Mouse (Mus musculus): ENCODE measurements at regions not wholly inside any gene's neighbourhood (a gene's known extent, or its start where the extent isn't known, plus 50 kb on each side); places are given as distances from the start of the nearest gene placed in this dataset.
"Not testable (repeated sequence)": the region's sequence is repeated elsewhere in the genome, so short reads cannot be mapped to it uniquely, and the experiment has no call there.

DNA sequence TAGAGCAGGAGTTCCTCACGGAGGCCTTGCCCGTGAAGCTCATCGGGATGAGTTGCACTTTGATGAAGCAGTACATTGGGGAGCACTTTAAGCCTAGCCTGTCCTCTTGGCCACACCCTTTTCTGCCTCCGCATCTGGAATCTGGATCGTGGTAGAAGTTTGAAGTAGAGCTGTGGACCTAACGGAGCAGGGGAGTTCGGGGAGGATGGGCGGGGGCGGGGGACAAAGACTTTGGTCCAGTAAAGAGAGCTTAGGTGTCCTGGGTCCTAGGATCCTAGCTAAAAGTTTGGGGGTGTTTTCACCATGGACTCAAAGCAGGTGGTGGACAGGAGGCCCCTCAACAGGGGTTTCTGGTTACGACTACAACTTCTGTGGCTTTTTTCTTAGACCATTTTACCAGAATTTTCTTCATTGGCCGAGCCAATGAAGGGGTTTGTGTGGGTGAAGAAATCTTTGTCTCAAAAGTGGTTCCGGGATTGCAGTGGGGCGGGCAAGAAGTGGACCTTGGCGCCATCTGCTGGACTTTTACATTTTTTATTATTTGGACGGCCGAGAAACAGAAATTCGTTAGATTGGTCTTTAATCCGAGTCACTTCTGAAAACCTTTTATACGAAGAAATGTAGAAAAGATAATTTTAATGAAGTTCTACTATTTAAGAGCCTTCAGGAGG is 114.7 kb downstream of the Ero1lb start:
- not testable (repeated sequence) for H3K27ac ChIP-seq; H3K9ac ChIP-seq (replicated peaks; ENCODE audit: low read length); H3K4me1 ChIP-seq (ENCODE audit: insufficient read depth, low read length); H3K4me3 ChIP-seq (ENCODE audit: low read length); H3K9me3 ChIP-seq (ENCODE audit: low read length); H3K36me3 ChIP-seq (ENCODE audit: insufficient read depth, low read length); H3K27me3 ChIP-seq (ENCODE audit: insufficient read depth, low read length)
- peak; percentile 58 for TF ChIP-seq CTCF (IDR thresholded peaks at IDR 0.05; ENCODE audit: low read depth)
- H3K4me2 ChIP-seq (ENCODE audit: low read depth, low read length) = peak overlapping the region; percentile 43; the same call in 1 of the 2 replicates
- WGBS = 11% methylated on average over 19 of the region's 19 CpGs
- DNase-seq (ENCODE audit: low spot score) = peak; percentile 66
- peak; percentile 72 for ATAC-seq

DNA sequence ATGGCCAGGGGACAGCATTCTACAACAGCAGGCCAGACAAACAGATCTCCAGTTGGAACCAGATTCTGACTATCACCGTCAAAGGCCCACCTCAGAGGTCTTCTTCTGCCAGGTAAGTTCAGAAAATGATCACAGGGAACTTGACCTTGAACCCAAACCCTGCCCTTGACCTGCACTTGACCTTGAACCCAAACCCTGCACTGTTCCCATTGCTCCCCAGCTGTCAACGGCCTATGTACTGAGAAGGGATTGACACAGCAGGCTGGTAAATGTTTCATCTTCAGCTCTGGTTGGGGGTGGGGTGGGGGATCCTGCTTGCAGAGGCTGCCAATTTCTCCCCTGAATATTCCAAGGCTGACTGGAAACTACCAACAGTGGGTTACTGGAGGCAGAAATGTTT is 111.7 kb downstream of the Ero1lb start:
- TF ChIP-seq CTCF (IDR thresholded peaks at IDR 0.05; ENCODE audit: low read depth) = no peak
- DNase-seq (ENCODE audit: low spot score) (no peak), ATAC-seq (no peak)
- no peak overlapping the region for H3K4me2 ChIP-seq (ENCODE audit: low read depth, low read length)
- H3K27me3 ChIP-seq (ENCODE audit: insufficient read depth, low read length) = no peaks in the 10 kb centered on the region
- no peak overlapping the region for H3K4me3 ChIP-seq (ENCODE audit: low read length)
- H3K9ac ChIP-seq (replicated peaks; ENCODE audit: low read length) = no peak overlapping the region
- H3K27ac ChIP-seq = no peak overlapping the region
- no peaks in the 10 kb centered on the region for H3K4me1 ChIP-seq (ENCODE audit: insufficient read depth, low read length)
- 88% methylated on average over 2 of the region's 2 CpGs for WGBS
- H3K9me3 ChIP-seq (ENCODE audit: low read length) = no peaks in the 10 kb centered on the region
- no peaks in the 10 kb centered on the region for H3K36me3 ChIP-seq (ENCODE audit: insufficient read depth, low read length)

DNA sequence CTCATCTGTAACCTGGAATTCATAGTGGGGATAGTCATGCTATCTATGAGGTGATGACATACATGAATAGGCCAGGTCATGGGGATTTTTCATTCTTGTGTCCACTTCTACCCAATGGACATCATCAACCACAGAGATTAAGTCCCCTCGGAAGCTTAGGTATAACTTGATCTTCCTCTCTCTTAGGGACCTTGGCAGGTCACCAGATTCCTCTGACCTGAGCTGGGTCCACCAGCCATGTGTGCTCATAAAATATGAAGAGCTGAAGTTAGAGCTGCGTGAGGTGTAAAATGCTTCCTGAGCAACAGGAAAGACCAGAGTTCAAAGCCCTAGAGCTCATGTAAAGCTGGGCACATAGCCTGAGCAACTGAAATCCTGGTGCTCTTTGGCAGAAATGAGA is 105.3 kb downstream of the Ero1lb start:
- H3K4me1 ChIP-seq (ENCODE audit: insufficient read depth, low read length); H3K9me3 ChIP-seq (ENCODE audit: low read length); ATAC-seq; H3K9ac ChIP-seq (replicated peaks; ENCODE audit: low read length); H3K4me3 ChIP-seq (ENCODE audit: low read length); DNase-seq (ENCODE audit: low spot score); H3K36me3 ChIP-seq (ENCODE audit: insufficient read depth, low read length); H3K27ac ChIP-seq; H3K4me2 ChIP-seq (ENCODE audit: low read depth, low read length); H3K27me3 ChIP-seq (ENCODE audit: insufficient read depth, low read length): not testable (repeated sequence)
- WGBS = 93% methylated on average over 2 of the region's 2 CpGs

DNA sequence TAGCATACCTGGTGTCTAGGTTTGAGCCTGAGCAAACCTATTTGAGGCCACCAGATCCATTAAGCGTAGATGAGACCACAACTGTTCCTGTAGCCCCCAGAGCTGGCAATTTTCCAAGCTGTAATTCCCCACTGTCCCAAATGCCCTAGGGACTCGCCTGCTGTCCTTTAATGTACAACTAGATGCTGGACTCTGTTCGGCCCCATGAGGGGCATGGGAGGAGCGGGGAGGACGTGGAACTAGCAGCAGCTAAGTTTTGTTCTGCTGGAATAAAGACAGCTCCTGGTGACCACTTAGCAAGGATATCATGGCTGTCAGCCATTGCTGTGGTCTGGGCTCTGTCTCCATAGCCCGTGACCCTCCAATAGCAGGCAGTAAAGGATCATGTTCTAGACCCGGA is 103.1 kb downstream of the Ero1lb start:
- not testable (repeated sequence) for DNase-seq (ENCODE audit: low spot score); H3K27me3 ChIP-seq (ENCODE audit: insufficient read depth, low read length); H3K27ac ChIP-seq; H3K9me3 ChIP-seq (ENCODE audit: low read length); ATAC-seq; H3K36me3 ChIP-seq (ENCODE audit: insufficient read depth, low read length); H3K9ac ChIP-seq (replicated peaks; ENCODE audit: low read length); H3K4me3 ChIP-seq (ENCODE audit: low read length); H3K4me1 ChIP-seq (ENCODE audit: insufficient read depth, low read length); H3K4me2 ChIP-seq (ENCODE audit: low read depth, low read length)
- WGBS = no CpG with 5 or more reads among the region's 7 CpGs

DNA sequence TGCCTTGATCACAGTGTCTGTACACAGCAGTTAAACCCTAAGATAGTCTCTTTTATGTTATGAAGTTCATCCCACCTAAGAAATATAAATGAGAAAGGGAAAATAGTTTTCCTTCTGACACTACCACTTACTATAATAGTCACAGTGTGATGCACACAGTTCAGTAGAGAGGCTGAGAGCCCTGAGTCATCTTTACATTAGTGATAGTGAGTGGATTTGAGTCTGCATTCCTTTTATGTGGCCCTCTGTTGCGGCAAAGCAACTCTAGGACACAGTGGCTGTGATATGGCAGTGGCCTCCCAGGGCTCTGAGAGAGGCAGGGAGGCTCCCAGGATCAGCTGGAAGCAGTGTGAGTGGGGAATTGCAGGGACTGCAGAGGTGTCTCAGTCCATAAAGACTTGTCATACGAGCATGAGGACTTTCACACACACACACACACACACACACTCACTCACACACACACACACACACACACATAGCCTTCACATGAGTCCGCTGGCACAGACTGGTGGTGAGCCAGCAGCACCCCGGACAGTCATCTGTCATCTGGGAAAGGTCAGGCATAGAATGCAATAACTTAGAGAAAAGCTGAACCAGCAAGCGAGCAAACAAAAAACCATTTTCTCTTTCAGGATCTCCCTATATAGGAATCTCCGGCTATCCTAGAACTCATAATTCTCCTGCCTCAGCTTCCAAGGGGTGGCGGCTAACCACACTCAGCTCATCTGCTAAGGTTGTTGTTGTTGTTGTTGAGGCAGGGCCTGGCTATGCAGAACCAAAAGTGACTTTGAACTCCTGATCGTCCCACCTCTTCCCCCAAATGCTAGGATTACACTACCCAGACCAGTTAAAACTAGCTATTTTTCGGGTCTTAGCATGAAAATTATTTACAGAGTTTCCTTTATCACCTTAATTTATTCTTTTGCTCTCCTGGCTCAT is 102.3 kb downstream of the Ero1lb start:
- H3K27me3 ChIP-seq (ENCODE audit: insufficient read depth, low read length); H3K9ac ChIP-seq (replicated peaks; ENCODE audit: low read length); H3K4me3 ChIP-seq (ENCODE audit: low read length); H3K27ac ChIP-seq; H3K4me2 ChIP-seq (ENCODE audit: low read depth, low read length); H3K36me3 ChIP-seq (ENCODE audit: insufficient read depth, low read length); DNase-seq (ENCODE audit: low spot score); H3K9me3 ChIP-seq (ENCODE audit: low read length); H3K4me1 ChIP-seq (ENCODE audit: insufficient read depth, low read length); ATAC-seq: not testable (repeated sequence)
- WGBS = 87% methylated on average over 9 of the region's 9 CpGs

DNA sequence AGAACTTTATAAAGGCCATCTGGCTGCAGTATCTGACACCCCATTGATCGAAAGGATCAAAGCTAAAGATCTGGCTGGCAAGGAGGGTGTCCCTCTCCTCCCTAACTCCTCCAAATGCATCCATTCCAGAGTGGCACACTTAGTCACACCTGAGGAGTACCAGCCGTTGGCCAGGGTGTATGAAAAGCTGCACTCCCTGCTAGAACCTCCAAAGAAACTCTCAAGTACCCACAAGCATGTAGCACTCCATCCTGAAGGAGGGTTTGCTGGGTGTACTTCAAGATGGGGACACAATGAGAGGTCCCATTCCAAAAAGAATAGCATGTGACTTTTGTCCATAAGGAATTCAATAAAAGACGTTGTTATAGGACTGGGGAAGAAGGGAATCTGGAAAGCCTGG is 100.4 kb downstream of the Ero1lb start:
- H3K27me3 ChIP-seq (ENCODE audit: insufficient read depth, low read length); H3K9ac ChIP-seq (replicated peaks; ENCODE audit: low read length); H3K9me3 ChIP-seq (ENCODE audit: low read length); H3K4me2 ChIP-seq (ENCODE audit: low read depth, low read length); ATAC-seq; H3K36me3 ChIP-seq (ENCODE audit: insufficient read depth, low read length); H3K4me3 ChIP-seq (ENCODE audit: low read length); DNase-seq (ENCODE audit: low spot score); H3K4me1 ChIP-seq (ENCODE audit: insufficient read depth, low read length); H3K27ac ChIP-seq: not testable (repeated sequence)
- WGBS = 78% methylated on average over 3 of the region's 3 CpGs

Measured in hindbrain, postnatal 0 days (tissue).